Mouse (Mus musculus) heart, embryonic 13.5 days (tissue): ENCODE measurements at regions not wholly inside any gene's neighbourhood (a gene's known extent, or its start where the extent isn't known, plus 50 kb on each side); places are given as distances from the start of the nearest gene placed in this dataset.
A peak's percentile ranks its signal among the peaks of the same experiment; 100 is the strongest.

Source experiments
- ATAC-seq: fragments of 200-750 bp; cut with Nextera tagmentation; 2 replicates; pipeline ENCODE4 v1.8.0; 2017; ENCODE audit warnings: moderate TSS enrichment; ENCODE audit not compliant: insufficient number of reproducible peaks, low FRiP score, low TSS enrichment; ENCODE audit errors: extremely low read depth
- H3K27ac ChIP-seq: fragments of 300-500 bp; sonication (generic); replicated peaks from 2 replicates; pipeline ENCODE4 v1.5.1; 2015; ENCODE audit warnings: moderate library complexity, mild to moderate bottlenecking, inconsistent platforms
- H3K27me3 ChIP-seq: fragments of 300-500 bp; sonication (generic); replicated peaks from 2 replicates; pipeline ENCODE4 v1.6.1; 2015; ENCODE audit warnings: mild to moderate bottlenecking, inconsistent platforms
- H3K36me3 ChIP-seq: fragments of 300-500 bp; sonication (generic); 2 replicates; pipeline ENCODE4 v1.6.1; 2015; ENCODE audit warnings: mild to moderate bottlenecking, inconsistent platforms
- H3K4me1 ChIP-seq: fragments of 300-500 bp; sonication (generic); 2 replicates; pipeline ENCODE4 v1.6.1; 2015; ENCODE audit warnings: inconsistent platforms
- H3K4me2 ChIP-seq: fragments of 300-500 bp; sonication (generic); 2 replicates; pipeline ENCODE4 v1.6.1; 2015; ENCODE audit warnings: inconsistent platforms, mild to moderate bottlenecking, moderate library complexity
- H3K4me3 ChIP-seq: fragments of 300-500 bp; sonication (generic); 2 replicates; pipeline ENCODE4 v1.5.1; 2015; ENCODE audit warnings: moderate library complexity, mild to moderate bottlenecking, inconsistent platforms
- H3K9ac ChIP-seq: fragments of 300-500 bp; sonication (generic); 2 replicates; pipeline ENCODE4 v1.6.1; 2015; ENCODE audit warnings: inconsistent platforms, mild to moderate bottlenecking, moderate library complexity
- H3K9me3 ChIP-seq: fragments of 300-500 bp; sonication (generic); 2 replicates; pipeline ENCODE4 v1.6.1; 2016; ENCODE audit warnings: inconsistent platforms
- WGBS: fragments of 180-500 bp; shearing (Covaris S2); methylation state at CpG from one replicate; pipeline ENCODE4 v1.1.7; 2015; ENCODE audit warnings: mixed read lengths; 5-methylcytosine and 5-hydroxymethylcytosine counted together

GRCm38 (mm10) chr8:89371773-89372132, 327.8 kb upstream of the Sall1 start:
- no peak overlapping the region for H3K9ac ChIP-seq
- H3K36me3 ChIP-seq = no peaks in the 10 kb centered on the region
- no peaks in the 10 kb centered on the region for H3K27me3 ChIP-seq
- no peaks in the 10 kb centered on the region for H3K9me3 ChIP-seq
- no peak overlapping the region for H3K4me3 ChIP-seq
- ATAC-seq = no peak
- H3K27ac ChIP-seq = no peak overlapping the region
- 50% methylated on average over 4 of the region's 4 CpGs for WGBS
- no peak overlapping the region for H3K4me2 ChIP-seq
- H3K4me1 ChIP-seq = no peaks in the 10 kb centered on the region

GRCm38 (mm10) chr8:89370816-89371772, 327.1 kb upstream of the Sall1 start:
- Histone ChIP-seq H3K4me2 (no peak overlapping the region), H3K4me3 (no peak overlapping the region), H3K9me3 (no peaks in the 10 kb centered on the region), H3K4me1 (no peaks in the 10 kb centered on the region), H3K27me3 (no peaks in the 10 kb centered on the region), H3K27ac (no peak overlapping the region), H3K36me3 (no peaks in the 10 kb centered on the region), H3K9ac (no peak overlapping the region)
- WGBS = 57% methylated on average over 20 of the region's 20 CpGs
- ATAC-seq = no peak

GRCm38 (mm10) chr8:89365430-89365829, 321.5 kb upstream of the Sall1 start:
- Histone ChIP-seq H3K4me1 (no peaks in the 10 kb centered on the region), H3K9ac (no peak overlapping the region), H3K27me3 (no peaks in the 10 kb centered on the region), H3K4me2 (no peak overlapping the region), H3K36me3 (no peaks in the 10 kb centered on the region), H3K4me3 (no peak overlapping the region), H3K9me3 (no peaks in the 10 kb centered on the region), H3K27ac (no peak overlapping the region)
- no peak for ATAC-seq
- WGBS = 77% methylated on average over 3 of the region's 3 CpGs

- no peaks in the 10 kb centered on the region for H3K36me3 ChIP-seq
- H3K4me1 ChIP-seq = no peaks in the 10 kb centered on the region
- ATAC-seq = no peak
- H3K9ac ChIP-seq = no peak overlapping the region
- H3K9me3 ChIP-seq = no peaks in the 10 kb centered on the region
- no peaks in the 10 kb centered on the region for H3K27me3 ChIP-seq
- H3K27ac ChIP-seq = no peak overlapping the region
- H3K4me2 ChIP-seq = no peak overlapping the region
- 74% methylated on average over 4 of the region's 4 CpGs for WGBS
- no peak overlapping the region for H3K4me3 ChIP-seq
Measured at GRCm38 (mm10) chr8:89358411-89358810, 314.4 kb upstream of the Sall1 start.

GRCm38 (mm10) chr8:89345547-89345946, 301.6 kb upstream of the Sall1 start:
- 76% methylated on average over 3 of the region's 3 CpGs for WGBS
- ATAC-seq = no peak
- H3K9ac ChIP-seq = no peak overlapping the region

GRCm38 (mm10) chr8:89341686-89342085, 297.7 kb upstream of the Sall1 start:
- Histone ChIP-seq H3K4me2 (no peak overlapping the region), H3K36me3 (no peaks in the 10 kb centered on the region), H3K9me3 (no peaks in the 10 kb centered on the region), H3K27ac (no peak overlapping the region), H3K27me3 (no peaks in the 10 kb centered on the region), H3K9ac (no peak overlapping the region), H3K4me1 (no peaks in the 10 kb centered on the region), H3K4me3 (no peak overlapping the region)
- ATAC-seq = no peak
- 80% methylated on average over 5 of the region's 5 CpGs for WGBS

More at GRCm38 (mm10) chr8:89345547-89345946, 301.6 kb upstream of the Sall1 start:
- no peaks in the 10 kb centered on the region for H3K27me3 ChIP-seq
- H3K4me1 ChIP-seq = no peaks in the 10 kb centered on the region
- H3K4me2 ChIP-seq = no peak overlapping the region
- H3K9me3 ChIP-seq = no peaks in the 10 kb centered on the region
- no peak overlapping the region for H3K4me3 ChIP-seq
- no peak overlapping the region for H3K27ac ChIP-seq
- H3K36me3 ChIP-seq = no peaks in the 10 kb centered on the region

- no peak for ATAC-seq
- 63% methylated on average over 2 of the region's 2 CpGs for WGBS
- H3K4me3 ChIP-seq = no peak overlapping the region
Measured at GRCm38 (mm10) chr8:89335416-89335815, 291.5 kb upstream of the Sall1 start.

GRCm38 (mm10) chr8:89325751-89326351, 281.9 kb upstream of the Sall1 start:
- H3K4me1 ChIP-seq = no peaks in the 10 kb centered on the region
- H3K36me3 ChIP-seq = no peaks in the 10 kb centered on the region
- H3K4me3 ChIP-seq = no peak overlapping the region
- no peak overlapping the region for H3K9ac ChIP-seq
- H3K27me3 ChIP-seq = no peaks in the 10 kb centered on the region
- WGBS = 76% methylated on average over 2 of the region's 2 CpGs
- H3K4me2 ChIP-seq = no peak overlapping the region
- no peak overlapping the region for H3K27ac ChIP-seq
- ATAC-seq = no peak
- no peaks in the 10 kb centered on the region for H3K9me3 ChIP-seq

More at GRCm38 (mm10) chr8:89335416-89335815, 291.5 kb upstream of the Sall1 start:
- Histone ChIP-seq H3K27me3 (no peaks in the 10 kb centered on the region), H3K9ac (no peak overlapping the region), H3K4me2 (no peak overlapping the region), H3K4me1 (no peaks in the 10 kb centered on the region), H3K36me3 (no peaks in the 10 kb centered on the region), H3K9me3 (no peaks in the 10 kb centered on the region), H3K27ac (no peak overlapping the region)

GRCm38 (mm10) chr8:89325248-89325645, 281.3 kb upstream of the Sall1 start:
- no peaks in the 10 kb centered on the region for H3K9me3 ChIP-seq
- H3K27ac ChIP-seq = no peak overlapping the region
- 73% methylated on average over 5 of the region's 5 CpGs for WGBS
- no peak overlapping the region for H3K4me2 ChIP-seq
- ATAC-seq = no peak
- H3K4me1 ChIP-seq = no peaks in the 10 kb centered on the region
- no peaks in the 10 kb centered on the region for H3K36me3 ChIP-seq
- no peak overlapping the region for H3K9ac ChIP-seq
- no peaks in the 10 kb centered on the region for H3K27me3 ChIP-seq
- H3K4me3 ChIP-seq = no peak overlapping the region

GRCm38 (mm10) chr8:89324462-89325247, 280.7 kb upstream of the Sall1 start:
- 70% methylated on average over 12 of the region's 12 CpGs for WGBS
- Histone ChIP-seq H3K9me3 (no peaks in the 10 kb centered on the region), H3K4me3 (no peak overlapping the region), H3K27me3 (no peaks in the 10 kb centered on the region), H3K4me2 (no peak overlapping the region), H3K36me3 (no peaks in the 10 kb centered on the region), H3K9ac (no peak overlapping the region), H3K27ac (no peak overlapping the region), H3K4me1 (no peaks in the 10 kb centered on the region)
- ATAC-seq = no peak

GRCm38 (mm10) chr8:89317514-89318289, 273.7 kb upstream of the Sall1 start:
- no peak overlapping the region for H3K27ac ChIP-seq
- no peak for ATAC-seq
- H3K4me3 ChIP-seq = peak overlapping the region; percentile 32
- peak overlapping the region; percentile 61 for H3K4me2 ChIP-seq
- no peaks in the 10 kb centered on the region for H3K4me1 ChIP-seq
- H3K9ac ChIP-seq = no peak overlapping the region
- no peaks in the 10 kb centered on the region for H3K27me3 ChIP-seq
- H3K9me3 ChIP-seq = no peaks in the 10 kb centered on the region
- 31% methylated on average over 18 of the region's 18 CpGs for WGBS
- H3K36me3 ChIP-seq = no peaks in the 10 kb centered on the region
